Mouse (Mus musculus) cerebellum, postnatal 10 days (tissue): ENCODE results near the gene Efna5.

Experiments
- DNase-seq, 2 experiments: peaks; one replicate each; pipeline ENCODE4 v3.0.0; 2021; ENCODE audit warnings: mixed read lengths in 2 of 2

Gene Efna5

DNA sequence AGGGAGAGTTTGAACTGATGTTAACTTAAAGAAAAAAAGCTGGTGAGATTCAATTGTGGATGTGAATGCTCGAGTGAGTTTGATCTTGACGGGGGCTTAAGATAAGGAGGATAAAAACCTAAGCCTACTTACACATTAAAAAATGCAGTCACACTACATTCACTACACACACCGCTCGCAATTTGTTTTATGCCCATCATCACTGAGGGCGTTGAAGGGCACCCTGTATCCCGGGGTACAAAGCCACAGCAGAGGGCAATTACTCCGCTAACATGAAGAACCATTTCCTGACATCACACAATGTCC lies 94.6 kb downstream of the Efna5 start:
- DNase-seq, result no peak

- no peak for DNase-seq
These were observed 95.1 kb downstream of the Efna5 start for GRCm38 (mm10) chr17:62785781-62786601.

- peak; percentile 5 for DNase-seq
These were observed 96.6 kb downstream of the Efna5 start for GRCm38 (mm10) chr17:62784274-62785171.

- peak; percentile 92 to 95 for DNase-seq
These were observed 97.4 kb downstream of the Efna5 start for GRCm38 (mm10) chr17:62783524-62784273.

GRCm38 (mm10) chr17:62782826-62783404 lies 98.2 kb downstream of the Efna5 start:
- DNase-seq, result peak; percentile 6 to 7

DNA sequence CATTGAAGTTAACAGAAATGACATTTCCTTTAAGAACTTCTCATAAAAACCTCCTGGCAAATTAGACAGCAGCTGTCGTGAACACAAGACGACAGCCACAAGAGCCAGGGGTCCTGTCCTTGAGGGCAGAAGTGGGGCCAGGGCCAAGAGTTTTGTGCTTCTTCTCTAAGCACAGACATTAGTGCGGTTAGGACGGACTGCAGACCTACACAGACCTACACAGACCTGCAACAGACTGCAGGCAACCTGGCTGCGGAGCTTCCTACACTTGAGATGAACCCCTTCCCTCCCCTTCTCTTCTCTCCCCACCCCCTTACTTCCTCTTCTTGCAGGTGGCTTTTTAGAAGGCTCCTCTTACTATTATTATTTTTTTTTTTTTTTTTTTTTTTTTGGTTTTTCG lies 100.0 kb downstream of the Efna5 start:
- DNase-seq, result peak in 1 of 2 experiments; percentile 35

GRCm38 (mm10) chr17:62777858-62778564 lies 103.1 kb downstream of the Efna5 start:
- DNase-seq, result no peak

DNA sequence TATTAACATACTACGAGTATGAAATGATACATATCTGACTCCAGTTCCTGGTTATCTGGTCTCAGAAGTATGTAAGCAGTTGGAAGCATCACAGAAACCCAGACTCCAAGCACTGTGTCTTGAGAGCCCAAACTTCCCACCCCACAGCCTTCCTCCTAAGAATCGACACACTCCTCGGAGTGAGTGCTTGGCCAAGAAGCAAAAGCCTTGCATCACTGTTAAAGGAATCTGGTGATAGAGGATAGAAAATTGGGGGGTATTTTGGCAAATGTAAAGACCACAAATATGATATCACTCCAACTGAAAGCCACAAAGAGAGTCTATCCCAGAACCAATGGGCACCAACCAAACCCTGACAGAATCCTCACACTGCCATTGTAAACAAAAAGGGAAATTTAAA lies 104.4 kb downstream of the Efna5 start:
- DNase-seq, result no peak

DNA sequence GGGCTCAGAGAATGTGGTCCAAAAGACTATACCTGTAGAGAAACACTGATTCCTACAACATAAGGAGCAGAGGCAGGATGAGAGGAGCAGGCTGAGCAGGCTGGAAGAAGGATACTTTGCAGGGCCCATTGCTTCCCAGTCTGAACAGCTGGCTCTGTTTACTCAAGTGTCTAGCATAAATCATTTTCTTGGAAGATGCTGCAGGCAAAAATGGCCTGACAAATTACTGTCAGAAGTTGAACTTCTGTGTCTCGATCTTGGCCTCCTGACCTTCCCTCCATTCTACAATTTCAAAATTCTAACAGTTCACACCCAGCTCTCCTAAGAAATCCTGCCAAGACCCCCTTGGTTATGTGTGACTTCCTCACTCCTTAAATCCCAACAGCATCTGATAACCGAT lies 105.1 kb downstream of the Efna5 start:
- no peak for DNase-seq

- DNase-seq, result no peak
These were observed 105.7 kb downstream of the Efna5 start for GRCm38 (mm10) chr17:62775401-62775800.

- DNase-seq, result no peak
These were observed 106.4 kb downstream of the Efna5 start for GRCm38 (mm10) chr17:62774749-62775148.

DNA sequence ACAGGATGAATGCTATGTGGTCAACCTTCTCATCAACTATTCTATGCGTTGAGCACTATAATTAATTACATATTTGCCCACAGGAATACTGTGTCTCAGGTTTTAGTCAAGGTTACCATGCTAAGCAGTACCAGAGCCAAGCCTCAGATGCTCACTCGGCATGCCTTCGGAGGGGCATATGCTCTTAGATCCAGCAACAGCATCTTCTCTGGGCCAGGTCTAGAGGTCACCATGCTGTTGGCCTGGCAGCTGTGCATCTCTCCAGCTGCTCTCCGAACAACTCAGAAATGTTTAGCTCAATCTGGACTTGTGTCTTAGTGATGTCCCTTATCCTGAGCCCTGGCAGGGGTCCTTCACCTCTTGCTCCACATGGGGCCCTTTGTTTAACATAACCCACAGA lies 114.4 kb downstream of the Efna5 start:
- DNase-seq, result peak; percentile 14 to 25

- no peak for DNase-seq
These were observed 116.0 kb downstream of the Efna5 start for GRCm38 (mm10) chr17:62765165-62765564.

DNA sequence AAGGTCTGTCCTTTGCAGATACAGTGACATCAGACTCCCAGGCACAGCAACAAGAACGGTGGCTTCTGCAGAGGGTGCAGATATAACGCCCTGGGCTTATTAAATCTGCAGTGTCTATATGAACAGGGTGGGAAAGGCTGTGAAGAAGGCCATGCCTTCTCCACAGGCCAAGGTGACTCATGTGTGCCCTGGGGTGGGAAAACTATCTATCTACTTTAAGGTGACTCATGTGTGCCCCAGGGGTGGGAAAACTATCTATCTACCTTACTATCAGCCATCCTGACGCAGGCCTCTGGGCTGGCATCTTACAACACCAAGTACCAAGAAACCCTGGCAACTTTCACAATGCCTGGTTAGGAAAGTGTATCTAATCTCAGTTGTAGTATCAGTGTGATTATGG lies 124.2 kb downstream of the Efna5 start:
- no peak for DNase-seq

- DNase-seq, result no peak
These were observed 125.5 kb downstream of the Efna5 start for GRCm38 (mm10) chr17:62755635-62756034.

DNA sequence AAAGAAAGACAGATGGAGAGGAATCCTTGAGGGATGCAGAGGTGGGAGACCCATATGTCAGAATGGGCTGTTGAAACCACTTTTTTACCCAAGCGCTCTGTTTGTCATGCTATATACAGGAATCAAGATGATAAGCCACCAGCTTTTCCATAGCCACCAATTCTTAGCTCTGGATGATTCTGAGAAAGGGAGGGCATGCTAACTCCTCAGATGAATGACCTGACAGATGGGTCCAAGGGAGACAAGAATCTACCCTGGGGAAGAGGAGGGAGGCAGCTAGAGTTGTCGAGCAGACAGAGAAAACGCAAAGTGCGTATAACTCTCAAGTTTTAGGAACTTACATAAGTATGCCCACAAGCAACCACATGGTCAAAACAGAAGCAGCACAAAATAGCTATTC lies 126.5 kb downstream of the Efna5 start:
- no peak for DNase-seq

DNA sequence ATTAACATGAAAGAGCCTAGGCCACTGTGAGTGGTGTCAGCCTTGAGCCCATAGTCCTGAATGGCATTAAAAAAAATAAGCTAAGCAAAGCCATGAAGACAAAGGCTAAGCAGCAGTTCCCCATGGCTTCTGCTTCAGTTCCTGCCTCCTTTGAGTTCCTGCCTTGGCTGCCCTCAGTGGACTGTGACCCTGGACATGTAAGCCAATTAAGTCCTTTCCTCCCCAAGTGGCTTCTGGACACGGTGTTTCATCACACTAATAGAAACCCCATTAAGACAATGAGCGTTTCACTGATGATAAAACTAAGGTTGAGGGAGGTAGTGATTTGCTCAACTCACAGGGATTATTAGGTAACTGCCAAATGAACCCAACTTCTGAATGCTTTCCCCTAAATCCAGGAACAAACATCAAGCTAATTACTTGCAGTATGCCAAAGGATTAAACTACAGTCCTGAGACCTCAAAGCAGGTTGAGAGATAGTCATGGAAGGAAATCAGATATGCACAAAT lies 128.7 kb downstream of the Efna5 start:
- DNase-seq, result no peak

GRCm38 (mm10) chr17:62750647-62751046 lies 130.5 kb downstream of the Efna5 start:
- no peak for DNase-seq

- no peak for DNase-seq
These were observed 132.1 kb downstream of the Efna5 start for GRCm38 (mm10) chr17:62748803-62749619.

DNA sequence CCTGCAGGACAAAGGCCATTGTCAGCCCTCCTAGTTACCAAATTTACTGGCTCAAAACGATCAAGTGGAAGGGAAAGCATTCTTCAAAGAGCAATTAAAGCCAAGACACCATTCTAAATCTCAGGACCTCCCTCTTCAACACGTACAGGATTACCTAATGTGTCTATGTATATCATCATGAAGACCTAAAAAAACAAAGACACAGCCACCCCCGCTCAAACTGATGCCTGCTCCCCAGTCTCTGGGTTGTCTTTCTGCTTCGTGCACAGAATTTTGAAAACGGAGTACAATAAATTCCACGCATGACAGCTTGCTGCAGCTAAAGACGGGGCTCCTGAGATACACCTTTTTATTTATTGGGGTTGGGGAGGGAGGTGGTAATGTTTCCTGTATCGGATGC lies 133.7 kb downstream of the Efna5 start:
- DNase-seq, result no peak

GRCm38 (mm10) chr17:62746827-62747226 lies 134.3 kb downstream of the Efna5 start:
- DNase-seq, result no peak
